Mouse (Mus musculus) embryonic facial prominence, embryonic 10.5 days (tissue): ENCODE data around the gene Syt7. TPM values are rescaled to one million over a fixed set of nuclear protein-coding genes. Genes with fewer than 3 reads are reported as not detected.
A peak's percentile ranks its signal among the peaks of the same experiment; 100 is the strongest.

Source experiments
- DNase-seq: peaks from one replicate; pipeline ENCODE4 v3.0.0-alpha.2; 2017; ENCODE audit warnings: low spot score
- H3K27ac ChIP-seq: fragments of 300-500 bp; sonication (generic); replicated peaks from 2 replicates; pipeline ENCODE4 v1.5.1; 2016; ENCODE audit warnings: mild to moderate bottlenecking
- H3K27me3 ChIP-seq: fragments of 300-500 bp; sonication (generic); replicated peaks from 2 replicates; pipeline ENCODE4 v1.6.1; 2016; ENCODE audit warnings: low read depth, mild to moderate bottlenecking; ENCODE audit not compliant: poor library complexity, severe bottlenecking
- H3K36me3 ChIP-seq: fragments of 300-500 bp; sonication (generic); replicated peaks from 2 replicates; pipeline ENCODE4 v1.6.1; 2016; ENCODE audit warnings: mild to moderate bottlenecking, moderate library complexity
- H3K4me1 ChIP-seq: fragments of 300-500 bp; sonication (generic); 2 replicates; pipeline ENCODE4 v1.6.1; 2016
- H3K4me3 ChIP-seq: fragments of 300-500 bp; sonication (generic); 2 replicates; pipeline ENCODE4 v1.5.1; 2016; ENCODE audit warnings: mild to moderate bottlenecking, moderate library complexity
- H3K9me3 ChIP-seq: fragments of 300-500 bp; sonication (generic); 2 replicates; pipeline ENCODE4 v1.6.1; 2016; ENCODE audit warnings: mild to moderate bottlenecking
- WGBS: fragments of 180-500 bp; shearing (Covaris S2); methylation state at CpG from one replicate; pipeline ENCODE4 v1.1.7; 2016; 5-methylcytosine and 5-hydroxymethylcytosine counted together
- polyA plus RNA-seq: library from polyadenylated mRNA; unstranded; fragments of >200 nt; fragmentation: Nextera tagmentation; extraction: Ambion mirVana; gene quantifications from 2 replicates; pipeline ENCODE4 v1.2.1, GENCODE M21; 2016

The Syt7 gene
- polyA plus RNA-seq, 1 experiment from 2014 or later, result 0.44 TPM

DNA sequence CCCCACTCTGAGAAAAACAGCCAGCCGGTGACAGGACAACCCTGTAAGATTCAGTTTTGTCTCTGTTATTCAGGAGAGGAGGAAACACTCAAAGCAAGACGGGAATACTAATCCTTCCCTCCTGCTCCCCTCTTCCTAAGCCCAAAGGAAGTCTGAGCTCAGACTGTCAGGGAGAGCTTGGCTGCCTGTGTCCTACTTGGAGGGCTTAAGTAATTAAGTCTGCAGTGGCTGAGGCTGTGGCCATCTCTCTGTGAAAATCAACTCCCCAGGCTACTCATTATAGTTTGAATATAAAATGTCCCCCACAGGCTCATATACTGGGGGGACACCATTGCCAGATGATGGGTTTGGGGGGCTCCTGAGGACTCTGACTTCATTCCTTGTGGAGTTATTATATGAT, 108.1 kb downstream of the Syt7 start:
- no peaks in the 10 kb centered on the region for H3K9me3 ChIP-seq
- no peaks in the 10 kb centered on the region for H3K4me1 ChIP-seq
- H3K27me3 ChIP-seq, result no peaks in the 10 kb centered on the region
- no peak for DNase-seq
- no peak overlapping the region for H3K27ac ChIP-seq
- no peak overlapping the region for H3K4me3 ChIP-seq
- H3K36me3 ChIP-seq, result peaks cover 32% of the 10 kb centered on the region
- 68% methylated on average over 2 of the region's 2 CpGs for WGBS

DNA sequence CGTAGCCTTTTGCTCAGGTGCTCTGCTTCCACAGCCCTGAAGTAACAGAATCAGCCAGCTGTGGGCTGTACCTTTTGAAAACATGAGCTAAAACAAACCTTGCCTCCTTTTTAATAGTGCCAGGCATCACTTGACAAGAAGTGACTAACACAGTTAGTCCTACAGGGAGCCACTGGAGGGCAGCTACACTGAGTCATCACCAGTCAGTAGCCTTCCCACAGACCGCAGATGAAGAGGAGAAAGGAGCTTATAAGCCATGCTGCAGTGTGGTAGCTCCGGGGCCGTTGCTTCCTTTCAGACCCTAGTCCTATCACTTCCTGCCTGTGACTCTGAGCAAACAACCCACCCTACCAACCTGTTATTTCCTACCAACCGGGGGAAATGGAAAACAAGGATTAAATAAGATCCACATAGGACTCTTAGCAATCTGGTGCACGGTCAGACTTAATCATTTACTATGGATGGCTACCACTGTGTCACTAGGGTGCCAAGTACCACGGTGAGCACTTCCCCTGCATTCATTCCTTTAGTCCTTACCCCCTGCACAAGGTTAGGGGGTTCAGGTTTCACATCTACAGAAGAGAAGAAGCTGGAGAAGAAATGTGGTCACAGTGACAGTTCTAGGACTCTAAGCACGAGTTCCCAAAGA, 108.7 kb downstream of the Syt7 start:
- Histone ChIP-seq H3K27ac (no peak overlapping the region), H3K4me1 (no peaks in the 10 kb centered on the region; the same call in 1 of the 2 replicates)
- 62% methylated on average over 8 of the region's 8 CpGs for WGBS

DNA sequence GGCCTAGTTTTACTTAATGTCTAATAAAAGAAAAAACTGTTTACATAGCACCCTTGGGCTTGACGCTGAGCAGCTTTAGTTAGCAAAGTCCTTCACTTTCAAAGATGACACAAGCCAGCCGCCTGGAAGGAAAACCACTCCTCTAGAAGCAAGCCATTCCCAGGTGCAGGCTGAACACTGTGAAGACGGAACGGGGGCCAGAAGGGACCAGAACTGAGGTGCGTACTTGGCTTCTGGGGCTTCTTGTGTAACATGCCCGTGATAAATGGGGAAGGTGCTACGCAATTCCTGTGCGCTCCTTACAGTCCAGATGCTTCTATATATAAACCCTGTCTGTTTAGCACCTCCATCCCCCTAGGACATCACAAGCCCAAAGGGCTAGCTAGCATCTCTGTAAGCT, 111.7 kb downstream of the Syt7 start:
- H3K36me3 ChIP-seq, result peaks cover 59% of the 10 kb centered on the region
- WGBS, result 93% methylated on average over 8 of the region's 8 CpGs
- no peak for DNase-seq
- no peaks in the 10 kb centered on the region; the same call in 1 of the 2 replicates for H3K4me1 ChIP-seq
- H3K4me3 ChIP-seq, result no peak overlapping the region
- no peaks in the 10 kb centered on the region for H3K9me3 ChIP-seq
- H3K27me3 ChIP-seq, result no peaks in the 10 kb centered on the region
- no peak overlapping the region for H3K27ac ChIP-seq

More for the DNA sequence above, 108.7 kb downstream of the Syt7 start:
- H3K9me3 ChIP-seq, result no peaks in the 10 kb centered on the region
- no peak overlapping the region for H3K4me3 ChIP-seq
- DNase-seq, result no peak
- peaks cover 38% of the 10 kb centered on the region for H3K36me3 ChIP-seq
- no peaks in the 10 kb centered on the region for H3K27me3 ChIP-seq

DNA sequence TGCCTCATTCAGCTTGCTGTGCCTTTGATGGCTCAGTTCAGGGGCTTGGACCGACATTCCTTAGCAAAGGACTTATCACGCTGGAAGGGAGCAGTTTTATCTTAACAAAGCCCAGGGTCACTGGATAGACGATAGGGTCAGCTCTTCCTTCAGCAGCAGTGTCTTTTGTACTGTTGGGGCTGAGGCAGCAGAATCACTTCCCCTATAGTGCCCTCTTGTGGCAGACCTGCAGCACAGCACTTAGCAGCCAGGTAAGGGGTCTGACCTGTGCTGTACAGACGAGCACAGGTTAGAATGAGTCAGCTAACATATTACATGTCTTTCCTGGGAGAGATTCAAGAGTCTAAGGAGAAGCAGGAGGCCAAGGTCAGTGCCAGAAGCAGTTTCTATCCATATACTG, 113.7 kb downstream of the Syt7 start:
- Histone ChIP-seq H3K36me3 (peaks cover 78% of the 10 kb centered on the region), H3K27me3 (no peaks in the 10 kb centered on the region), H3K27ac (no peak overlapping the region), H3K9me3 (no peaks in the 10 kb centered on the region), H3K4me1 (no peaks in the 10 kb centered on the region; the same call in 1 of the 2 replicates), H3K4me3 (no peak overlapping the region)
- 9% methylated on average over 4 of the region's 4 CpGs for WGBS
- peak; percentile 63 for DNase-seq

Other genes starting within 250 kb of the Syt7 start
- gene Fads1, start 206.2 kb upstream of the Syt7 start, polyA plus RNA-seq, result 151 and 156 TPM in 2 replicates
- gene Tmem258, start 185.1 kb upstream of the Syt7 start, polyA plus RNA-seq, result 379 and 394 TPM in 2 replicates
- 183 and 199 TPM in 2 replicates for gene Fen1, start 184.9 kb upstream of the Syt7 start, polyA plus RNA-seq
- gene Myrf, start 148.3 kb upstream of the Syt7 start, polyA plus RNA-seq, result 4.2 TPM in 2 replicates
- 2.2 and 2.4 TPM in 2 replicates for gene Dagla, start 84.2 kb upstream of the Syt7 start, polyA plus RNA-seq
- gene Lrrc10b, start 68.4 kb downstream of the Syt7 start, polyA plus RNA-seq, result 0.29 and 0.52 TPM in 2 replicates
- gene Ppp1r32, start 93.8 kb downstream of the Syt7 start, polyA plus RNA-seq, result 0.29 and 0.39 TPM in 2 replicates
- gene Cpsf7, start 136.2 kb downstream of the Syt7 start, polyA plus RNA-seq, result 54.5 and 55.3 TPM in 2 replicates
- gene Sdhaf2, start 137.1 kb downstream of the Syt7 start, polyA plus RNA-seq, result 62.2 and 64.0 TPM in 2 replicates
- gene Tmem216, start 167.1 kb downstream of the Syt7 start, polyA plus RNA-seq, result 62.2 and 68.6 TPM in 2 replicates
- 12.8 and 13.9 TPM in 2 replicates for gene Cyb561a3, start 188.1 kb downstream of the Syt7 start, polyA plus RNA-seq
- 51.1 and 52.6 TPM in 2 replicates for gene Tmem138, start 188.3 kb downstream of the Syt7 start, polyA plus RNA-seq
- 483 and 491 TPM in 2 replicates for gene Ddb1, start 216.2 kb downstream of the Syt7 start, polyA plus RNA-seq
- 22.1 and 22.4 TPM in 2 replicates for gene Tkfc, start 216.6 kb downstream of the Syt7 start, polyA plus RNA-seq
- 1.8 and 2.0 TPM in 2 replicates for gene Vwce, start 245.1 kb downstream of the Syt7 start, polyA plus RNA-seq